Mouse (Mus musculus) ES-Bruce4 (cell line): ENCODE measurements around the gene Asna1. TPM values are rescaled to one million over a fixed set of nuclear protein-coding genes. Genes with fewer than 3 reads are reported as not detected.

Experiments
- H3K27ac ChIP-seq: 2 replicates; pipeline ENCODE4 v1.5.1; 2012; ENCODE audit warnings: low read length, inconsistent platforms; ENCODE audit not compliant: insufficient read depth
- H3K27me3 ChIP-seq: 2 replicates; pipeline ENCODE4 v1.6.1; 2012; ENCODE audit warnings: mild to moderate bottlenecking, low read length, inconsistent platforms; ENCODE audit not compliant: control insufficient read depth, poor library complexity, insufficient read depth, severe bottlenecking
- H3K36me3 ChIP-seq: 2 replicates; pipeline ENCODE4 v1.6.1; 2012; ENCODE audit warnings: inconsistent platforms, mild to moderate bottlenecking, low read length, moderate library complexity; ENCODE audit not compliant: control insufficient read depth, poor library complexity, insufficient read depth, severe bottlenecking
- H3K4me1 ChIP-seq: one replicate; pipeline ENCODE4 v1.8.1; 2011; ENCODE audit warnings: low read length; ENCODE audit not compliant: control insufficient read depth, insufficient read depth
- H3K4me3 ChIP-seq: 2 replicates; pipeline ENCODE4 v1.5.1; 2011; ENCODE audit warnings: low read depth, mild to moderate bottlenecking, low read length
- H3K9ac ChIP-seq: 2 replicates; pipeline ENCODE4 v1.6.1; 2012; ENCODE audit warnings: low read depth, mild to moderate bottlenecking, inconsistent platforms; ENCODE audit not compliant: poor library complexity, severe bottlenecking
- H3K9me3 ChIP-seq: replicated peaks from 2 replicates; pipeline ENCODE4 v1.6.1; 2012; ENCODE audit warnings: mild to moderate bottlenecking, low read length, inconsistent platforms; ENCODE audit not compliant: control insufficient read depth, poor library complexity, insufficient read depth, severe bottlenecking
- CTCF ChIP-seq: IDR thresholded peaks from one replicate; pipeline ENCODE4 v1.8.1; 2011; ENCODE audit warnings: low read depth, low read length
- EP300 ChIP-seq: IDR thresholded peaks from 2 replicates; pipeline ENCODE4 v1.6.1; 2011; ENCODE audit warnings: low read depth, low read length; ENCODE audit not compliant: insufficient read depth
- POLR2A ChIP-seq: IDR thresholded peaks from one replicate; pipeline ENCODE4 v1.8.1; 2011; ENCODE audit warnings: low read length; ENCODE audit not compliant: insufficient read depth
- polyA plus RNA-seq: library from polyadenylated mRNA; stranded (reverse); fragments of >200 nt; gene quantifications from 2 replicates; pipeline ENCODE4 v1.2.4, GENCODE M21; 2011; ENCODE audit warnings: low read depth; ENCODE audit not compliant: missing spikeins, insufficient read depth, insufficient read length

Asna1 gene
- polyA plus RNA-seq, 1 experiment: 171 TPM

GRCm38 (mm10) chr8:84997649-84998295 lies 27.3 kb downstream of the Asna1 start:
- Histone ChIP-seq H3K4me3 (no peak overlapping the region), H3K27me3 (no peaks in the 10 kb centered on the region), H3K9ac (0 out of 2 replicates have a peak overlapping the region, but pooled peaks have one; percentile 2), H3K9me3 (no peaks in the 10 kb centered on the region), H3K36me3 (peaks cover 29% of the 10 kb centered on the region), H3K27ac (peak overlapping the region; percentile 7), H3K4me1 (peaks cover 6% of the 10 kb centered on the region)
- no peak for TF ChIP-seq POLR2A
- peak; percentile 99 for TF ChIP-seq CTCF
- TF ChIP-seq EP300: peak; percentile 71; the same call in 1 of the 2 replicates

- Histone ChIP-seq H3K36me3 (peaks cover 24% of the 10 kb centered on the region), H3K9ac (no peak overlapping the region), H3K27me3 (no peaks in the 10 kb centered on the region), H3K27ac (no peak overlapping the region), H3K9me3 (no peaks in the 10 kb centered on the region), H3K4me1 (peaks cover 3% of the 10 kb centered on the region), H3K4me3 (no peak overlapping the region)
- TF ChIP-seq POLR2A (no peak), CTCF (no peak), EP300 (no peak)
Observed at GRCm38 (mm10) chr8:84996978-84997377, 28.1 kb downstream of the Asna1 start.

GRCm38 (mm10) chr8:84995680-84996079 lies 29.4 kb downstream of the Asna1 start:
- peaks cover 3% of the 10 kb centered on the region for H3K4me1 ChIP-seq
- peaks cover 22% of the 10 kb centered on the region for H3K36me3 ChIP-seq
- H3K27ac ChIP-seq: peak overlapping the region; percentile 37
- H3K9ac ChIP-seq: peak overlapping the region; percentile 23
- H3K4me3 ChIP-seq: peak overlapping the region; percentile 36
- no peaks in the 10 kb centered on the region for H3K27me3 ChIP-seq
- H3K9me3 ChIP-seq: no peaks in the 10 kb centered on the region
- TF ChIP-seq EP300: peak; percentile 54; the same call in 1 of the 2 replicates
- TF ChIP-seq CTCF: no peak

- Histone ChIP-seq H3K4me1 (peaks cover 3% of the 10 kb centered on the region), H3K4me3 (no peak overlapping the region), H3K27ac (no peak overlapping the region), H3K27me3 (no peaks in the 10 kb centered on the region), H3K9me3 (no peaks in the 10 kb centered on the region), H3K36me3 (peaks cover 22% of the 10 kb centered on the region), H3K9ac (no peak overlapping the region)
- TF ChIP-seq POLR2A: no peak
- no peak for TF ChIP-seq EP300
- TF ChIP-seq CTCF: no peak
Observed at GRCm38 (mm10) chr8:84994375-84994774, 30.7 kb downstream of the Asna1 start.

GRCm38 (mm10) chr8:84990836-84991235 lies 34.2 kb downstream of the Asna1 start:
- peaks cover 10% of the 10 kb centered on the region for H3K36me3 ChIP-seq
- H3K9me3 ChIP-seq: no peaks in the 10 kb centered on the region
- TF ChIP-seq EP300 (peak; percentile 84; the same call in 1 of the 2 replicates), POLR2A (no peak), CTCF (no peak)
- peaks cover 5% of the 10 kb centered on the region for H3K4me1 ChIP-seq
- H3K4me3 ChIP-seq: peak overlapping the region; percentile 76
- no peaks in the 10 kb centered on the region for H3K27me3 ChIP-seq
- H3K27ac ChIP-seq: peak overlapping the region; percentile 74
- H3K9ac ChIP-seq: peak overlapping the region; percentile 73

- TF ChIP-seq EP300 (peak; percentile 81), POLR2A (peak; percentile 48), CTCF (peak; percentile 99)
- H3K4me1 ChIP-seq: peaks cover 5% of the 10 kb centered on the region
- peak within 1 kb of the TSS; percentile 73 for H3K9ac ChIP-seq
- H3K36me3 ChIP-seq: peaks cover 10% of the 10 kb centered on the region
- no peaks in the 10 kb centered on the region for H3K27me3 ChIP-seq
- peak within 1 kb of the TSS; percentile 76 for H3K4me3 ChIP-seq
- peak within 1 kb of the TSS; percentile 85 for H3K27ac ChIP-seq
- no peaks in the 10 kb centered on the region for H3K9me3 ChIP-seq
Observed at GRCm38 (mm10) chr8:84990349-84990748, 34.7 kb downstream of the Asna1 start, which contains the start of gene Hook2. Gene Hook2 (plus strand): TSS chr8:84990603.
